ENCODE assay signal across 8 mouse cellular contexts in the genomic region with DNA sequence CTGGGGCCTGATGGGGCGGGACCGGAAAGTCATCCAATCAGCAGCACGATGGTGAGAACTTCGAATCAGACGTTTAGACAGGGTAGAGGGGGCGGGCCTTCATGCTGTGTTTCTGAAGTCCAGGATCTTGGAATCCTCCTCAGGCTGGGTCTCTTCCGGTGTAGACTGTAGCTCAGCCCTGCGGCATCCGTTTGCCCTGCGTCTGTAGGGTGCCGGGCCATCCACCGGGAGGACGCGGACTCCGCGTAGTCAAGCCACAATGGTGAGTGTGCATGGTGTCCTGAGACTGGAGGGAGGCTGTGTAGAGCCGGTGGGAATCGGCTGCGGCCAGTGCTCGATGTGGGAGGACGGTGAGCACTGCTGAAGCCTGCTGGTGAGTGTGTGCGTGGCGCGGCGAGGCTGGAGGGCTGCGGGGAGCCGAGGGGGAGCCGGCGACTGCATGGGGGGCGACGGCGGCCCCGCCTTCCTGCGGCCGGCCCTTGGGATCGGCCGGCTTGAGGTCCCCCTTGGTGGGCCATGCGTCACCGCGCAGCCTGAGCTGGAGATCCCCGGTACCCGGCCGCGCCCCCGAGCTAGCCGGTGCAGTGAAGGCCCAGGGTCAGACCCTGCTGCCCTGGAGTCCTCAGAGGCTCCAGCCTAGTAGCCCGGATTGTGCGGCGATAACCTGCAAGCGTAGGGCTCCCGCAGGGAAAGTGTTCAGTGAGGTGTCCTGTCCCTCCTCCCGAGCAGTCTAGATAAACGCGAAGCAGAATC. TPM values are rescaled to one million over a fixed set of nuclear protein-coding genes. Genes with fewer than 3 reads are reported as not detected.
DNase-seq lines count a peak whose midpoint lies in the region; ATAC-seq lines count a peak whose summit lies in the region.

A gene (plus strand): TSS at position 84 of the 753 bp plus-strand sequence.

- peak; percentile 82 for DNase-seq in CD4-positive helper T cell, adult 2 months (ENCODE audit: low read depth, low spot score)
- peak; percentile 91 for DNase-seq in brain, embryonic 18.5 days (ENCODE audit: low read depth, low spot score)
- peak; percentile 94 for DNase-seq in kidney, postnatal 14 days
- peak; percentile 79 for DNase-seq in liver, embryonic 13.5 days
- DNase-seq in neural tube, embryonic 10.5 days (ENCODE audit: extremely low spot score, low spot score): peak; percentile 86

- H3K4me2 ChIP-seq in heart, embryonic 14.5 days (ENCODE audit: low read length): peak within 1 kb of the TSS; percentile 83
- peak within 1 kb of the TSS; percentile 87 for H3K4me2 ChIP-seq in liver, embryonic 13.5 days
- peak within 1 kb of the TSS; percentile 75 for H3K4me2 ChIP-seq in stomach, embryonic 16.5 days (ENCODE audit: low read depth, low read length)

- peak within 1 kb of the TSS; percentile 93 for H3K9ac ChIP-seq in heart, embryonic 14.5 days (ENCODE audit: low read length)
- peak within 1 kb of the TSS; percentile 85 for H3K9ac ChIP-seq in liver, embryonic 13.5 days
- peak within 1 kb of the TSS; percentile 95 for H3K9ac ChIP-seq in stomach, embryonic 16.5 days (ENCODE audit: low read length)

- no peaks in the 10 kb centered on the region for H3K9me3 ChIP-seq in heart, embryonic 14.5 days (ENCODE audit: control insufficient read depth, low read length)
- H3K9me3 ChIP-seq in liver, embryonic 13.5 days (replicated peaks): no peaks in the 10 kb centered on the region
- no peaks in the 10 kb centered on the region for H3K9me3 ChIP-seq in stomach, embryonic 16.5 days (replicated peaks; ENCODE audit: control insufficient read depth, low read length)

- no peaks in the 10 kb centered on the region for H3K36me3 ChIP-seq in heart, embryonic 14.5 days (ENCODE audit: control insufficient read depth, insufficient read depth, low read length)
- H3K36me3 ChIP-seq in liver, embryonic 13.5 days: no peaks in the 10 kb centered on the region
- H3K36me3 ChIP-seq in stomach, embryonic 16.5 days (ENCODE audit: control insufficient read depth, insufficient read depth, low read length): no peaks in the 10 kb centered on the region

- H3K27ac ChIP-seq in heart, embryonic 14.5 days (replicated peaks in 1 of 2; ENCODE audit: control insufficient read depth in 1 of 2, insufficient read depth in 1 of 2, low read depth in 2 of 2, low read length in 2 of 2): peak within 1 kb of the TSS; percentile 77 to 90
- peak within 1 kb of the TSS; percentile 50; the same call in 1 of the 2 replicates for H3K27ac ChIP-seq in liver, embryonic 13.5 days
- H3K27ac ChIP-seq in stomach, embryonic 16.5 days (ENCODE audit: low read length): peak within 1 kb of the TSS; percentile 91

- ATAC-seq in erythroid progenitor cell, adult 5-6 weeks (replicated peaks; ENCODE audit: low FRiP score, poor library complexity, severe bottlenecking): peak; percentile 98
- peak; percentile 97 for ATAC-seq in heart, embryonic 14.5 days (ENCODE audit: insufficient number of reproducible peaks, insufficient read depth, low FRiP score, low read depth)
- peak; percentile 99 for ATAC-seq in liver, embryonic 13.5 days (ENCODE audit: low read depth)
- ATAC-seq in stomach, embryonic 16.5 days (ENCODE audit: insufficient read depth, low FRiP score): peak; percentile 99

- WGBS in heart, embryonic 14.5 days: under 1% methylated on average over 49 of the region's 54 CpGs
- under 1% methylated on average over 54 of the region's 54 CpGs for WGBS in liver, embryonic 13.5 days (ENCODE audit: insufficient replicate concordance)
- WGBS in stomach, embryonic 16.5 days: under 1% methylated on average over 52 of the region's 54 CpGs

- peak within 1 kb of the TSS; percentile 83 to 87 for H3K4me3 ChIP-seq in heart, embryonic 14.5 days (ENCODE audit: control insufficient read depth in 1 of 2, insufficient read depth in 1 of 2, low read depth in 1 of 2, low read length in 2 of 2)
- peak within 1 kb of the TSS; percentile 84 for H3K4me3 ChIP-seq in liver, embryonic 13.5 days (replicated peaks)
- H3K4me3 ChIP-seq in stomach, embryonic 16.5 days (replicated peaks; ENCODE audit: low read length): peak within 1 kb of the TSS; percentile 98

- peaks cover 7 to 28% of the 10 kb centered on the region in 2 experiments for H3K4me1 ChIP-seq in heart, embryonic 14.5 days (ENCODE audit: control insufficient read depth in 2 of 2, insufficient read depth in 2 of 2, low read length in 2 of 2)
- H3K4me1 ChIP-seq in liver, embryonic 13.5 days (replicated peaks): peaks cover 18% of the 10 kb centered on the region
- peaks cover 19% of the 10 kb centered on the region for H3K4me1 ChIP-seq in stomach, embryonic 16.5 days (ENCODE audit: control insufficient read depth, insufficient read depth, low read length)

- no peaks in the 10 kb centered on the region for H3K27me3 ChIP-seq in heart, embryonic 14.5 days (ENCODE audit: control insufficient read depth, insufficient read depth, low read length)
- no peaks in the 10 kb centered on the region for H3K27me3 ChIP-seq in liver, embryonic 13.5 days
- no peaks in the 10 kb centered on the region for H3K27me3 ChIP-seq in stomach, embryonic 16.5 days (ENCODE audit: control insufficient read depth, insufficient read depth, low read length)

RNA-seq across cellular contexts. Expression of the gene that starts here (rescaled TPM):
- total RNA-seq in erythroid progenitor cell, adult 5-6 weeks (2015; ENCODE audit: low replicate concordance): 0.84 and 1.8 TPM in 2 replicates
- 0.64 and 0.68 TPM in 2 replicates for total RNA-seq in erythroid progenitor cell, adult 5-6 weeks (2017; ENCODE audit: low replicate concordance)
- 4.7 and 4.8 TPM in 2 replicates for polyA plus RNA-seq in heart, embryonic 14.5 days (2014; fragmentation: Nextera tagmentation; extraction: Ambion mirVana)
- polyA plus RNA-seq in liver, embryonic 13.5 days (2015; fragmentation: Nextera tagmentation; extraction: Ambion mirVana): 1.2 and 1.4 TPM in 2 replicates
- 5.9 and 6.7 TPM in 2 replicates for polyA plus RNA-seq in stomach, embryonic 16.5 days (2015; fragmentation: Nextera tagmentation; extraction: Ambion mirVana)

Comparison
In these comparisons a context has a peak if more than half of its experiments do, and no peak if none do; other contexts are left out.
1. Peak in every context shown above with its lines: DNase-seq, ATAC-seq, H3K4me3 ChIP-seq and H3K27ac ChIP-seq.